Mouse (Mus musculus): Measurements from ENCODE around the gene Krt31. TPM values are rescaled to one million over a fixed set of nuclear protein-coding genes. Genes with fewer than 3 reads are reported as not detected.
A peak's percentile ranks its signal among the peaks of the same experiment; 100 is the strongest.

Krt31 gene
- not detected in 2 replicates for polyA plus RNA-seq (2015; fragmentation: Nextera tagmentation; extraction: Ambion mirVana)

DNA sequence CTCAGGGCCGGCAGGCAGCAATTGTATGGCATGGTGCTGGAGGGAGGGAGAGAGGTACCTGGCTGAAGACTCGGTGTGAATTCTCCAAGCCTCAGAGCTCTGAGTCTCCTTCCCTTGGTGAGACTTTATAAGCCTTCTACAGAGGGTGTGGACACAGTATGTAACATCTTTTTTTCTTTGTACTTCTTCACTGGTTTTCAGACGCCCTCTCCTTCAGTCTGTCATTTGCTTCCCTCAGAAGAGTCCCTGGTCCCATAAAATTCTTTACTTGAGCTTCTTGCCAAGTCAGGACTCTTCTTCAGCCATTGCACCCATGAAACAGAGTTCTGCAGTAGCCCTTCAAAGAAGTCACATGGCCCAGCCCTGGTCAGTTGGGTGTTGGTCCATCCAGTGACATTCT is at the start of gene Krt31:
Krt31 (minus strand) TSS at position 101 of the 400 bp plus-strand sequence.
- H3K36me3 ChIP-seq: no peaks in the 10 kb centered on the region
- H3K4me2 ChIP-seq: no peak within 1 kb of the TSS
- no peak for ATAC-seq (ENCODE audit: extremely low read depth, insufficient number of reproducible peaks, low FRiP score, low TSS enrichment)
- WGBS: 80% methylated on average over 3 of the region's 3 CpGs
- H3K4me1 ChIP-seq: peaks cover 15% of the 10 kb centered on the region
- no peak within 1 kb of the TSS for H3K27ac ChIP-seq (replicated peaks)
- H3K9me3 ChIP-seq: no peaks in the 10 kb centered on the region
- H3K9ac ChIP-seq: no peak within 1 kb of the TSS
- no peaks in the 10 kb centered on the region for H3K27me3 ChIP-seq (replicated peaks)
- no peak within 1 kb of the TSS for H3K4me3 ChIP-seq

- Histone ChIP-seq H3K4me2 (no peak overlapping the region), H3K27ac (replicated peaks) (no peak overlapping the region), H3K27me3 (replicated peaks) (0 out of 2 replicates have a peak, but pooled peaks cover 2% of the 10 kb centered on the region), H3K36me3 (no peaks in the 10 kb centered on the region), H3K4me1 (no peaks in the 10 kb centered on the region), H3K9ac (no peak overlapping the region), H3K9me3 (no peaks in the 10 kb centered on the region), H3K4me3 (no peak overlapping the region)
- 63% methylated on average over 9 of the region's 9 CpGs for WGBS
- no peak for ATAC-seq (ENCODE audit: extremely low read depth, insufficient number of reproducible peaks, low FRiP score, low TSS enrichment)
These were observed 47.5 kb upstream of the Krt31 start for GRCm38 (mm10) chr11:100097819-100098218.

DNA sequence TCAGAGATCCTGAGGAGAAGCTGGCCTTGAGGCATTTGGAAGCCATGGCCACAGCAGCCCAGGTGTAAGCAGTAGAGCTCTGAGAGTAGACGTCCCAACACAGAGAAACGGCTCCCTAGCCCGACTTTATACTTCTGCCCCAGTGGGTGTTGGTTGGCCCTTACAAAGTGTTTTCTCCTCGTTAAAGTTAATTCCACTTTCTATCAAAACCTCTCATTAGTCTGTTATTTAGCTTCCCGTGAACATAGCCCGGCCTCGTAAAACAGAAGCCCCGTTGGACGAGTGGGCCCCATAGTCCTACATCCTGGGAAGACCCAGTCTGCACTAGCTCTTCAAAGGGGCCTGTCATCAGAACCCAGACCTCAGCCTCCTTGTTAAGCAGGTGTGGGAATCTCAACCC is 45.8 kb upstream of the Krt31 start, which contains the start of gene Krt35:
Krt35 (minus strand) TSS at position 101 of the 400 bp plus-strand sequence.
- ATAC-seq (ENCODE audit: extremely low read depth, insufficient number of reproducible peaks, low FRiP score, low TSS enrichment): no peak
- no peaks in the 10 kb centered on the region for H3K9me3 ChIP-seq
- no peak within 1 kb of the TSS for H3K4me2 ChIP-seq

DNA sequence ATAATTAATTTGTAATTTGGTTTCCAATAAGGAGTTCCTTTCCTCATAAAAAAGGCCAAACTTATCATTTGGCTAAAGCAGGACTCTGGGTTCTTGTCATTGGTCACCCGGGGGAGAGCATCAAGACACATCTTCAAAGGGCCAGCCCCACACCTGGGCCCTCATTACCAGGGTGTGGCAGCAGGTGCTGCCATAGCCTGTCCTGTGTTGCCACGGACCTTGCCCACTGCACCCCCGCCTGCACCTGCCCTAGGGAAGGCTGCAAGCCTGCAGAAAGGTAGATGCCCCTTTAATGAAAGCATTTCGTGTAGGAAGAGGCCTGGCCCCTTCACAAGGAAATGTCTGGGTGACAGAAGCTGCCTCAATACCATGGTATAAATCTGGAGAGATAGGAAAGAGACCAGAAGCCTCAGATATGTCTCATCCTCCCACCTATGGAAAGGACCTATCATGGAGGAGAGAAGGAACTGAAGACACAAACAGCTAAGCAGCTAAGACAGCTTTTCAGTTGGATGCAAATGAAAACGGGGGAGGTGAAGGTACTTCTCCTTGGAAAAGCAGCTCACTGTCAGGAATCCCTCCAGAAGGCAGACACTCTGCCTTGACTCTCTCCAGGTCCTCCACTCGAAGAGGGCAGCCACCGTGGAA is 38.2 kb upstream of the Krt31 start:
- Histone ChIP-seq H3K9ac (no peak overlapping the region), H3K27ac (replicated peaks) (no peak overlapping the region), H3K36me3 (no peaks in the 10 kb centered on the region), H3K4me3 (no peak overlapping the region), H3K9me3 (peaks cover 2% of the 10 kb centered on the region; the same call in 1 of the 2 replicates), H3K4me2 (no peak overlapping the region), H3K27me3 (replicated peaks) (0 out of 2 replicates have a peak, but pooled peaks cover 4% of the 10 kb centered on the region), H3K4me1 (no peaks in the 10 kb centered on the region)
- WGBS: 61% methylated on average over 7 of the region's 7 CpGs
- no peak for ATAC-seq (ENCODE audit: extremely low read depth, insufficient number of reproducible peaks, low FRiP score, low TSS enrichment)

More for the DNA sequence above, 45.8 kb upstream of the Krt31 start, which contains the start of gene Krt35:
- WGBS: 85% methylated on average over 9 of the region's 9 CpGs
- H3K27ac ChIP-seq (replicated peaks): no peak within 1 kb of the TSS
- no peak within 1 kb of the TSS for H3K9ac ChIP-seq
- no peaks in the 10 kb centered on the region for H3K4me1 ChIP-seq
- H3K4me3 ChIP-seq: no peak within 1 kb of the TSS
- H3K27me3 ChIP-seq (replicated peaks): no peaks in the 10 kb centered on the region
- no peaks in the 10 kb centered on the region for H3K36me3 ChIP-seq

GRCm38 (mm10) chr11:100087861-100088260 is 37.5 kb upstream of the Krt31 start, which contains the start of gene Krt32:
Gene Krt32, minus strand, starts transcription at chr11:100088226.
- ATAC-seq (ENCODE audit: extremely low read depth, insufficient number of reproducible peaks, low FRiP score, low TSS enrichment): no peak
- no peaks in the 10 kb centered on the region for H3K36me3 ChIP-seq
- 85% methylated on average over 10 of the region's 10 CpGs for WGBS
- no peak within 1 kb of the TSS for H3K4me3 ChIP-seq
- H3K9ac ChIP-seq: no peak within 1 kb of the TSS
- no peaks in the 10 kb centered on the region for H3K4me1 ChIP-seq
- no peak within 1 kb of the TSS for H3K4me2 ChIP-seq
- H3K27ac ChIP-seq (replicated peaks): no peak within 1 kb of the TSS
- H3K9me3 ChIP-seq: peaks cover 2% of the 10 kb centered on the region; the same call in 1 of the 2 replicates
- 0 out of 2 replicates have a peak, but pooled peaks cover 4% of the 10 kb centered on the region for H3K27me3 ChIP-seq (replicated peaks)

- H3K27ac ChIP-seq (replicated peaks): no peak overlapping the region
- WGBS: 38% methylated on average over 1 of the region's 1 CpGs
- H3K4me1 ChIP-seq: peaks cover 6% of the 10 kb centered on the region; the same call in 1 of the 2 replicates
- H3K9ac ChIP-seq: no peak overlapping the region
- no peak for ATAC-seq (ENCODE audit: extremely low read depth, insufficient number of reproducible peaks, low FRiP score, low TSS enrichment)
- H3K27me3 ChIP-seq (replicated peaks): no peaks in the 10 kb centered on the region
- H3K4me3 ChIP-seq: no peak overlapping the region
- no peaks in the 10 kb centered on the region for H3K9me3 ChIP-seq
- H3K4me2 ChIP-seq: no peak overlapping the region
- H3K36me3 ChIP-seq: no peaks in the 10 kb centered on the region
These were observed 23.5 kb upstream of the Krt31 start for GRCm38 (mm10) chr11:100073873-100074272.

- H3K9ac ChIP-seq: no peak overlapping the region
- H3K4me3 ChIP-seq: no peak overlapping the region
- 65% methylated on average over 17 of the region's 17 CpGs for WGBS
- no peaks in the 10 kb centered on the region for H3K27me3 ChIP-seq (replicated peaks)
- no peak for ATAC-seq (ENCODE audit: extremely low read depth, insufficient number of reproducible peaks, low FRiP score, low TSS enrichment)
- no peak overlapping the region for H3K27ac ChIP-seq (replicated peaks)
- H3K9me3 ChIP-seq: no peaks in the 10 kb centered on the region
- H3K4me2 ChIP-seq: no peak overlapping the region
- peaks cover 19% of the 10 kb centered on the region for H3K4me1 ChIP-seq
- no peaks in the 10 kb centered on the region for H3K36me3 ChIP-seq
These were observed 17.1 kb upstream of the Krt31 start for GRCm38 (mm10) chr11:100067293-100068036.

DNA sequence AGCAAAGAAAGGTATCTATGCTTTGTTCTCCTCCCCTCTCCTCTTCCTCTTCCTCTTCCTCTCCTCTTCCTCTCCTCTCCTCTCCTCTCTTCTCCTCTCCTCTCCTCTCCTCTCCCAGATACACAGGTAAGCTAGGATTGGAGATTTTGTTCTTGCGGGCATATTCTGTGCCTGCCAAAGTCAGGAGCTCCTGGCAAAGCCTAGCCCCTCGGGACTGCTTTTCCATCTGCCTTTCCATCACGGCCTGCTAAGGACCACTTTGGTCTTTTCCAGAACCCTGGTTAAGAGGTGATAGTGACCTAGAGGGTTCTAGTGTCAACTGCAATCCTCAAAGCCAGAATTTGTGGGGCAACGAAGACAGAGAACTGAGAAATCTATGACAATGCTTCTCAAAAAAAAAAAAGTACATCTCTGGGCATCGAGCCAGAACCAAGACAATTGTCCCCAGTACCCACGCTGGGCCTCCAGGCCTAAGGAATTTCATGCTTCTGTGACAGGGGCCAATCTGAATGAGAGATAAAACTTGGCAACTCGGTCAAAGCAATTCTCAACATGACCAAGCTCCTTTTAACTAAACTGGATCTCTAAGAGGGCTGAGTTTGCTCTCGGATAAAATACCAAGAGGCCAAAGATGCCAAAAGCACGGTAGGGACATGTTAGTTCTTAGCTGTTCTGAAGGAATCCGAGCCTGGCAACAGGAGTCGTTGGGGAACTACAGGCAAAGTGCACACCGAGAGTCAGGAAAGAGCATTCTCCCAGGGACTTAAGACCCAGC is 16.1 kb upstream of the Krt31 start:
- Histone ChIP-seq H3K4me1 (peaks cover 19% of the 10 kb centered on the region), H3K9me3 (no peaks in the 10 kb centered on the region), H3K9ac (no peak overlapping the region), H3K4me3 (no peak overlapping the region), H3K4me2 (no peak overlapping the region), H3K36me3 (no peaks in the 10 kb centered on the region), H3K27ac (replicated peaks) (0 out of 2 replicates have a peak overlapping the region, but pooled peaks have one; percentile 9), H3K27me3 (replicated peaks) (no peaks in the 10 kb centered on the region)
- no peak for ATAC-seq (ENCODE audit: extremely low read depth, insufficient number of reproducible peaks, low FRiP score, low TSS enrichment)
- 42% methylated on average over 12 of the region's 12 CpGs for WGBS

- Histone ChIP-seq H3K9ac (no peak overlapping the region), H3K27me3 (replicated peaks) (0 out of 2 replicates have a peak, but pooled peaks cover 3% of the 10 kb centered on the region), H3K4me3 (no peak overlapping the region), H3K4me1 (no peaks in the 10 kb centered on the region), H3K36me3 (no peaks in the 10 kb centered on the region), H3K27ac (replicated peaks) (no peak overlapping the region), H3K9me3 (no peaks in the 10 kb centered on the region), H3K4me2 (no peak overlapping the region)
- no peak for ATAC-seq (ENCODE audit: extremely low read depth, insufficient number of reproducible peaks, low FRiP score, low TSS enrichment)
- WGBS: 71% methylated on average over 8 of the region's 8 CpGs
These were observed 8.5 kb upstream of the Krt31 start for GRCm38 (mm10) chr11:100058875-100059274.

DNA sequence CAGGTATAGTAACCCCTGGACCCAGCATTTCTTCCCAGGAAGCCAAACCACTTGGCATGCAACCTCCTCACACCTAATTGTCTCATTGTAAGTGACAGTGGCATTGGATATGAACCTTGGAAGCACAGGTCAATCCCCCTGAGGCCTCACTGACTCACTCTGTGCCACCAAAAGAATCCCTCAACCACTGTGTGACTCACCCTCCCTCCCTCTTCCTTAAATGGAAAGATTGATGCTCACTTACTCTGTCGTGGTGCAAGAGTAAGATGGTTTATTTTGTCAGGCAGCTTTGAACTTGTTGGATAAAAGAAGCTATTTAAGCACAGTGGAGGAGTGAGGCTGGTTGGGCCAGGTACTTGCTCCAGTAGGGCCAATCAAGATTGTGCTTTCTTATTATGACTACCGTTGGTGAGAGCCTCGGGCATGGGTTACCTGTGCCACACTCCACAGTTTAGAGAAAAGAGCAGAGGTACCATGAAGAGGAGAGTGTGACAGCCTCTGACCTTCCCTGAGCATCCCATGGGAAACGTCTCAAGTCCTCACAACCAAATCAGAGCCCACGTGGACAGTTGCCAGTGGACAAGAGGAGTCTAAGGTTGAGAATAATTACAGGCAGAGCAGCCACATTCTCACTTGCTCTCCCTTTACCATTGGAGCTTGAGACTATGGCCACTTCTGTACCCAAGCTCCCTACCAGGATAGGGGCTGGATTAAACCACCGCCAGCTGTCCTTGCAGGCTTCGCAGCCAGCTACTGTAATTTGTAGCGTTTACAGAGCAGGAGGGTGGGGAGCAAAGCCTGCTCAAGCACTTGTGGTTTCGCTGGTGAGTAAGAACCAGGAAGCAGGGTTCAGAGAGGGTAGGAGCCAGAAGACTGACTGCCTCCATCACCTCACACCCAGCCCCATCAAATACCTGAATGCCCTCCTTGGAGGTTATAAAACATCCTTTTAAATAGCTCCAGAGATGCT is 5.6 kb upstream of the Krt31 start:
- Histone ChIP-seq H3K4me1 (no peaks in the 10 kb centered on the region), H3K27ac (replicated peaks) (no peak overlapping the region), H3K9me3 (no peaks in the 10 kb centered on the region), H3K4me2 (no peak overlapping the region), H3K27me3 (replicated peaks) (0 out of 2 replicates have a peak, but pooled peaks cover 3% of the 10 kb centered on the region), H3K36me3 (no peaks in the 10 kb centered on the region), H3K9ac (no peak overlapping the region), H3K4me3 (no peak overlapping the region)
- ATAC-seq (ENCODE audit: extremely low read depth, insufficient number of reproducible peaks, low FRiP score, low TSS enrichment): no peak
- WGBS: 60% methylated on average over 9 of the region's 9 CpGs

Data from heart, embryonic 13.5 days (tissue).